Comparison of ENCODE assay signal across 19 mouse cellular contexts in the genomic region with DNA sequence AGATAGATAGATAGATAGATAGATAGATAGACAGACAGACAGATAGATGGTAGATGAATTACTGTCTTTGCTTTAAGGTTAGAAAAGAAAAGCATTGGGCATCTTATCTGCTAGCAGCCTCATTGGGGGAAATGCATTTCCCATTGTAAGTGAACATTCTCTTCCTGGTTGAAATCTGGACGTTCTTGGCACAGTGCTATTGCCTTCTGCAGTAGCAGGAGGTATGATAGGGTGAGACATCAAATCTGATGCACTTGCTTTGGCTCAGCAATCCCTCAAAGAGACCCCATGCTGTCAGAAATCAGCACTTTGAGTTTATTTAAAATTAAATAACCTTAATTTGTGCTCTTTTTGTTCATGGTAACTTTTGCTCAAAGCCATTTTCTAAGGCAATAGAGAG.
"Had no signal": no experiment of that assay in that cellular context is flagged by ENCODE, and none has a peak within 500 bp of the region (broad histone marks: within the 10 kb centered on the region; RNA-seq: fewer than 3 reads in every experiment).

No protein-coding gene starts in this region.

- DNase-seq: kidney, adult 8-10 months; kidney, postnatal 14 days; kidney, postnatal 4 days; liver, embryonic 13.5 days; lung, adult 2 months; lung, postnatal 14 days; lung, postnatal 4 days; right cerebral cortex, adult 18-20 months; right cerebral cortex, postnatal 14 days; spleen, adult 18-20 months; thymus, postnatal 25 days had no signal

- H3K9me3 ChIP-seq: midbrain, embryonic 12.5 days; midbrain, embryonic 15.5 days; neural tube, embryonic 12.5 days; neural tube, embryonic 15.5 days; stomach, embryonic 15.5 days had no signal

- H3K4me3 ChIP-seq: kidney, embryonic 15.5 days; left cerebral cortex, adult 2 months; liver, embryonic 13.5 days; midbrain, embryonic 12.5 days; midbrain, embryonic 15.5 days; neural tube, embryonic 12.5 days; neural tube, embryonic 15.5 days; stomach, embryonic 15.5 days had no signal

- ATAC-seq: intestine, postnatal 0 days; midbrain, embryonic 15.5 days had no signal

- H3K9ac ChIP-seq: kidney, embryonic 15.5 days; liver, embryonic 13.5 days; midbrain, embryonic 12.5 days; midbrain, embryonic 15.5 days; neural tube, embryonic 12.5 days; neural tube, embryonic 15.5 days; stomach, embryonic 15.5 days had no signal

- H3K27ac ChIP-seq: kidney, embryonic 15.5 days; left cerebral cortex, adult 2 months; liver, embryonic 13.5 days; midbrain, embryonic 12.5 days; midbrain, embryonic 15.5 days; neural tube, embryonic 12.5 days; neural tube, embryonic 15.5 days; stomach, embryonic 15.5 days had no signal

- H3K27me3 ChIP-seq: kidney, embryonic 15.5 days; liver, embryonic 13.5 days; midbrain, embryonic 12.5 days; midbrain, embryonic 15.5 days; neural tube, embryonic 12.5 days; neural tube, embryonic 15.5 days; stomach, embryonic 15.5 days had no signal

- H3K4me2 ChIP-seq: kidney, embryonic 15.5 days; liver, embryonic 13.5 days; midbrain, embryonic 12.5 days; midbrain, embryonic 15.5 days; neural tube, embryonic 12.5 days; neural tube, embryonic 15.5 days; stomach, embryonic 15.5 days had no signal

- H3K36me3 ChIP-seq: liver, embryonic 13.5 days; midbrain, embryonic 12.5 days; midbrain, embryonic 15.5 days; neural tube, embryonic 12.5 days; stomach, embryonic 15.5 days had no signal

- H3K4me1 ChIP-seq: kidney, embryonic 15.5 days; liver, embryonic 13.5 days; midbrain, embryonic 12.5 days; midbrain, embryonic 15.5 days; neural tube, embryonic 12.5 days; neural tube, embryonic 15.5 days; stomach, embryonic 15.5 days had no signal
